Mouse (Mus musculus) stomach, postnatal 0 days (tissue): ENCODE measurements at regions not wholly inside any gene's neighbourhood (a gene's known extent, or its start where the extent isn't known, plus 50 kb on each side); places are given as distances from the start of the nearest gene placed in this dataset.

Experiments used
- CTCF ChIP-seq: IDR thresholded peaks from 2 replicates; pipeline ENCODE4 v1.5.1; 2016; ENCODE audit warnings: antibody characterized with exemption, low read depth, mild to moderate bottlenecking, moderate library complexity
- EP300 ChIP-seq: optimal IDR thresholded peaks from 2 replicates; pipeline ENCODE3; 2016; ENCODE audit warnings: antibody characterized with exemption

- TF ChIP-seq CTCF (no peak), EP300 (no peak)
Observed at GRCm38 (mm10) chr11:6778596-6779360, 58.7 kb downstream of the Gm11983 start.
